Mouse (Mus musculus) megakaryocyte progenitor cell, adult 5-6 weeks (primary cell): ENCODE measurements around the gene Ctns. TPM values are rescaled to one million over a fixed set of nuclear protein-coding genes. Genes with fewer than 3 reads are reported as not detected.
A peak's percentile ranks its signal among the peaks of the same experiment; 100 is the strongest.

Source experiments
- ATAC-seq: replicated peaks from 2 replicates; pipeline ENCODE4 v1.8.0; 2016; ENCODE audit warnings: mild to moderate bottlenecking, moderate TSS enrichment, inconsistent platforms; ENCODE audit not compliant: poor library complexity
- total RNA-seq, 2 experiments: library from RNA; stranded (forward) in 1 of 2; stranded (reverse) in 1 of 2; fragments of 157-497, 149-512 nt in 1 of 2; fragments of 200-1000 nt in 1 of 2; gene quantifications; 2 replicates each; pipeline versions ENCODE4 v1.2.3 to v1.2.4; 2015 to 2017

The Ctns gene
- total RNA-seq, 2 experiments from 2014 or later, result 13.5 to 16.3 TPM

DNA sequence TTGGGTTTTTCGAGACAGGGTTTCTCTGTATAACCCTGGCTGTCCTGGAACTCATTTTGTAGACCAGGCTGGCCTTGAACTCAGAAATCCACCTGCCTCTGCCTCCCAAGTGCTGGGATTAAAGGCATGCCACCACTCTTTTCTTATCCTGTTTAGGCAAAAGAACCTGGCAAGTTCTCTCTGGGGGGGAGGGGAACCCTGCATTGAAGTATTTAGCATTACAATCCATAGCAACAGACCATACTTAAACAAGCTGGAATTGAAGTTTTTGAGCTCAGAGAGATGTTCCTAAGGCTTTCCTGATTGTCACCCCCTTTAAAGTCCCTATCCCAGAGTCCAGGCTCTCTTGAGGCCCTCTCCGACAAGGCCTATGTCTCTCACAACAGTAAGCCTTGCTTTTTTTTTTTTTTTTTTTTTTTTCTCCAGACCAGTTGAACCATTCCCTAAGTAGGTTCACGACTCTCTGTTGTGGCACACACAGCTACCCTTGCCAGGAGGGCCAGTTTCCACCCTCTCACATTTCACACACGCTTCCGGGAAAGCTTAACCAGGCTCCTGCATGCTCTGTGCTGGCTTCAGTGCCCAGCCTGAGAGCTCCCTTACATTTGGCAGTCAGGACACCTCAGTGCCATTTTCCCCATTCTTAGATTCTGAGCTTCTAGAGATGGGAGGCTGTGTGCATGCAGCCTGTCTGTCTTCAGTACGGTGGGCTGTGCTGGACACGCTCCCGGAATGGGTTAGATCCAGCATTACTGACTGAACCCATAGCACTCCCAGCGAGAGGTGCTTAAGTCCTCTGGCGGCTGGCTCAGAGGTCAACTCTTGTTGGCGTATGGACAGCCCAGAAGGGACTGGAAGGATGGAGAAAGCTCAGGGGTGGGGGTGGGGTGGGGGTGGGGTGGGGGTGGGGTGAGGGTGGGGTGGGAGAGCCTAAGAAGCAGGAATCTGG, 52.5 kb downstream of the Ctns start:
- ATAC-seq, result no peak

DNA sequence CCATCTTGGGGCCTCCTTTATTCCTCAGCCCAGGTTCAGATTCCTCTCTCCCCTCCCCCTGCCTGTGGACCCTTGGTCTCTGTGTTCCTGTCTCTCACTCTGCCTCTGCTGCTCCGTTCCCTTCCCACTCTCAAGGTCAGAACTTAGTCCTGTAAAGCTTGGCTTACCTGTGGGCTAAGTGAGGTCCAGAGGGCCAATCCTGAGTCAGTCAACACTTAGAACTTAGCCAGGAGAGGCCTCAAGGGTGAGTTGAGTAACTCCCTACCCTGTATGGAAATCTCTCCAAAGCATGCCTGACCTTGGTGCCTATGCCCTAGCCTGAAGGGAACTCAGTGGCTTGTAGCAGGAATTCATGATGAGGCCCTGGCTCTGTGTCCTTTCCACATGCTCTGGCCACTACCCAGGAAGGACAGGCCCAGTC, 54.6 kb downstream of the Ctns start:
- no peak for ATAC-seq

DNA sequence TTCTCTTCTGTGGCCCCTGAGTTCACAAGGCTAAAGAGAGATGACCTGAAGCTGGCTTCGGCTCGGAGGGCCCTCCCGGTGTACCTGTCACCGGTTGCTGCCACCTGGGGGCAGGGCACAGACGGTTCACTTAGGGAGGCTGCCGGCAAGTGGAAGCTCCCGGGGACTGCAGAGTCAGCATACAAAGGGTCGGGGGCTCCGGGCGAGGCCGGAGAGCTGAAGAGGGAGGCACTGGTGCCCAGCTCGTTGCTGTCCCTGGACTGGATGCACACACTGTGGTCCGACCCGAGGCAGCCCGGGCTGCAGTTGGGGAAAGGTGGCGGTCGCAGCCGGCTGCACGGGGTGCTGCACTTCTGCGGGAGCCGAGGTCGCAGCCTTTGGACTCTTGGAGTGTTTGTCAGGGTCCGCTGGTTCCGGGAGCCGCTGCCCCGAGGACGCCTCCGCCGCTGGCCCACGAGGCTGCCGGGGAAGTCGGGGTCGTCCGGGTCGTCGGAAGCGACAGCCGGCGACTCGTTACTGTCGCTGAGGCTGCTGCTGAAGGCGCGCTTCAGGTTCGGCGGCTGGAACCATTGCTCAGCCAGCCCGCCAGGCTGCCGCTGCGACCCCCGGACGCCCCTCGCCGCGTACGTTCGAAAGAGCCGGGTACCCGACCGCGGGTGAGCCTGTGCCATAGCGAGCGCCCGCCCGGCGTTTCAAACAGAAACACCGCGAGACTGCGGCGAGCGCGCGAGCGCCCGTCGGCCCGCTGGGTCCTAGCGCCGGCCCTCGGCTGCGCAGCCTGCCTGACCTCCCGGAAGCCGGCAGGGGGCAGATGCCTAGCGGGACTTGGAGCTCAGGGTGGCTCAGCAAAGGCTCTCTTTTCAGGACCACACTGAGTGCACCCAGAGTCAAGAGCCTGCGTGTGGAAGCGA, 61.0 kb downstream of the Ctns start, which contains the start of gene Haspin:
Gene Haspin (minus strand): TSS at position 704 of the 911 bp plus-strand sequence.
- peak; percentile 96 for ATAC-seq

DNA sequence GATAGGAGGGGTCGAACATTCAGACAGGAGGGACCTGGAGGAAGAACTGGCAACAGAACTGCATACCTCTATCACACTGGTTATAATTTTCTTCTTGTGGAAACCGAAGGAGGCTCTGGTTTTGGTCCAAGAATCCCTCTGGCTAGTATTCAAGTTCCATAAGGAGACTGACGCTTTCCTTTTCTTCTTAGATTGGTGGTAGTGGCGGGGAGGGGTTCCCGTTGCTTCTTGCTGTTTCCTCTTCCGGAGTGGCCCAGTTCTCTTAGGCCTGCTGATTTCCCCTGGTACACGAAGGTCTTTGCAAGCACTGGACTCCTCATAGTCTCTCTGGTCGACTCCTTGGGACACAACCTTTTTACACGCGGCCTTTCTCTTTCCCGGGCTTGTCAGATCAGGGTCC, 61.7 kb downstream of the Ctns start:
- no peak; the same call in 1 of the 2 replicates for ATAC-seq

DNA sequence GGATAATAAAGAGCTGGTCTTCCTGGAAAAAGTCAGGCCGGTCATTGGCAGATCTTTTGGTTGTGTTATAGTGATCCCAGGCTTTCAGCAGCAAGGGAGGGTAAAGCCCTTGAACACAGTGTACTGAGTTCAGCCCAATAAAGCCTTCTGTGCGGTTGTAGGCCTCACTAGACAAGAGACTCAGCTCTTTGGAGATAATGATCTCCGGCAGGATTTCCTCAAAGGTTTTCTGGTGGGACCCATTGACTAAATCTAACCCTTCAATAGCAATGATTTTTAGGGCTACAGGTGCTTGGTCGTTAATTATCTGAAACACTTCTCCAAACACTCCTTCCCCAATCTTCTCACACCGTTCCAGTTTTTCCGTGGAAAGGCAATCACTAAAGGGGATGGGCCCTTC, 62.3 kb downstream of the Ctns start:
- no peak for ATAC-seq

DNA sequence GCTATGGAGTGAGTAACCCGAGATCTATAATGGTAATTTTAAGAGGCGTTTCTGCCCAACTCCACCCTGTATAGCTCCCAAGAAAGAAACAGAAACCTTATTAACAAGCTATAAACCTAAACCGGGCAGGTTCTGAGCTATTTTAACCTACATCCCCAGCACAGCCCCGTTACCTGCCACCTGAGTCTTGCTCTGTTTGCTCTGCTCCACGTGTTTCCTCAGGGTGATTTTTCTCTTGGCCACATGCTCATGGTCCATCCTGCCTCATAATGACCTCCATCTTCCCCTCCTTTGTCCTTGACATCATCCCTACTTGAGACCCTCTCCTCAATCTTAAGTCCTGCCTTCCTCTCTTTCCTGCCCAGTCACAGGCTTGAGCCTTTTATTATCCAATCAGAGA, 64.6 kb downstream of the Ctns start:
- ATAC-seq, result no peak

Other genes with a start within 250 kb of the Ctns start
- gene Atp2a3, start 237.9 kb downstream of the Ctns start, total RNA-seq (2015), result 52.1 and 63.7 TPM in 2 replicates
- 74.9 and 82.5 TPM in 2 replicates for gene Atp2a3, start 237.9 kb downstream of the Ctns start, total RNA-seq (2017)
- gene P2rx1, start 199.9 kb downstream of the Ctns start, total RNA-seq (2015), result 6.8 and 9.3 TPM in 2 replicates
- gene P2rx1, start 199.9 kb downstream of the Ctns start, total RNA-seq (2017), result 3.8 and 5.2 TPM in 2 replicates
- gene Camkk1, start 180.0 kb downstream of the Ctns start, total RNA-seq (2015), result 0.35 and 0.59 TPM in 2 replicates
- 1.2 and 1.4 TPM in 2 replicates for gene Camkk1, start 180.0 kb downstream of the Ctns start, total RNA-seq (2017)
- gene Ncbp3, start 151.3 kb downstream of the Ctns start, total RNA-seq (2015), result 9.6 and 10.2 TPM in 2 replicates
- gene Ncbp3, start 151.3 kb downstream of the Ctns start, total RNA-seq (2017), result 12.7 and 15.1 TPM in 2 replicates
- 0.07 TPM in 1 of 2 replicates, not detected in the other for gene Itgae, start 108.5 kb downstream of the Ctns start, total RNA-seq (2015)
- gene Itgae, start 108.5 kb downstream of the Ctns start, total RNA-seq (2017), result 0.20 TPM in 1 of 2 replicates, not detected in the other
- gene Haspin, start 60.7 kb downstream of the Ctns start, total RNA-seq (2015), result 17.2 and 19.0 TPM in 2 replicates
- gene Haspin, start 60.7 kb downstream of the Ctns start, total RNA-seq (2017), result 17.7 and 24.1 TPM in 2 replicates
- not detected in 2 replicates for gene P2rx5, start 38.6 kb downstream of the Ctns start, total RNA-seq (2015)
- not detected in 2 replicates for gene P2rx5, start 38.6 kb downstream of the Ctns start, total RNA-seq (2017)
- gene Emc6, start 22.0 kb downstream of the Ctns start, total RNA-seq (2015), result 78.9 and 81.7 TPM in 2 replicates
- 54.2 and 60.2 TPM in 2 replicates for gene Emc6, start 22.0 kb downstream of the Ctns start, total RNA-seq (2017)
- gene Tax1bp3, start 22.0 kb downstream of the Ctns start, total RNA-seq (2015), result 6.7 and 10.0 TPM in 2 replicates
- gene Tax1bp3, start 22.0 kb downstream of the Ctns start, total RNA-seq (2017), result 4.9 and 7.2 TPM in 2 replicates
- 1.7 and 1.8 TPM in 2 replicates for gene Shpk, start 418 bp upstream of the Ctns start, total RNA-seq (2015)
- gene Shpk, start 418 bp upstream of the Ctns start, total RNA-seq (2017), result 2.2 and 3.4 TPM in 2 replicates
- not detected in 2 replicates for gene Trpv1, start 35.2 kb upstream of the Ctns start, total RNA-seq (2015)
- not detected in 2 replicates for gene Trpv1, start 35.2 kb upstream of the Ctns start, total RNA-seq (2017)
- gene Trpv3, start 68.3 kb upstream of the Ctns start, total RNA-seq (2015), result not detected in 2 replicates
- gene Trpv3, start 68.3 kb upstream of the Ctns start, total RNA-seq (2017), result not detected in 2 replicates
- gene Aspa, start 130.6 kb upstream of the Ctns start, total RNA-seq (2015), result not detected in 2 replicates
- 1.9 TPM in 1 of 2 replicates, not detected in the other for gene Aspa, start 130.6 kb upstream of the Ctns start, total RNA-seq (2017)
- not detected in 2 replicates for gene Gm49340, start 130.7 kb upstream of the Ctns start, total RNA-seq (2015)
- gene Gm49340, start 130.7 kb upstream of the Ctns start, total RNA-seq (2017), result not detected in 2 replicates
- not detected in 2 replicates for gene Spata22, start 130.7 kb upstream of the Ctns start, total RNA-seq (2015)
- gene Spata22, start 130.7 kb upstream of the Ctns start, total RNA-seq (2017), result not detected in 2 replicates
- gene Olfr20, start 151.7 kb upstream of the Ctns start, total RNA-seq (2015), result not detected in 2 replicates
- gene Olfr20, start 151.7 kb upstream of the Ctns start, total RNA-seq (2017), result not detected in 2 replicates
- gene Olfr376, start 172.2 kb upstream of the Ctns start, total RNA-seq (2015), result not detected in 2 replicates
- gene Olfr376, start 172.2 kb upstream of the Ctns start, total RNA-seq (2017), result not detected in 2 replicates
- gene Olfr1, start 200.6 kb upstream of the Ctns start, total RNA-seq (2015), result not detected in 2 replicates
- gene Olfr1, start 200.6 kb upstream of the Ctns start, total RNA-seq (2017), result not detected in 2 replicates
- not detected in 2 replicates for gene Olfr378, start 229.4 kb upstream of the Ctns start, total RNA-seq (2015)
- gene Olfr378, start 229.4 kb upstream of the Ctns start, total RNA-seq (2017), result not detected in 2 replicates